Mouse (Mus musculus) midbrain, embryonic 10.5 days (tissue): Measurements from ENCODE around the gene Gcnt2. TPM values are rescaled to one million over a fixed set of nuclear protein-coding genes. Genes with fewer than 3 reads are reported as not detected.
A peak's percentile ranks its signal among the peaks of the same experiment; 100 is the strongest.

Experiments
- DNase-seq: peaks from one replicate; pipeline ENCODE4 v3.0.0-alpha.2; 2017; ENCODE audit warnings: low spot score
- H3K27ac ChIP-seq: fragments of 300-500 bp; sonication (generic); replicated peaks from 2 replicates; pipeline ENCODE4 v1.5.1; 2016; ENCODE audit warnings: mild to moderate bottlenecking
- H3K27me3 ChIP-seq: fragments of 300-500 bp; sonication (generic); 2 replicates; pipeline ENCODE4 v1.6.1; 2016; ENCODE audit warnings: low read depth, mild to moderate bottlenecking; ENCODE audit not compliant: poor library complexity, severe bottlenecking
- H3K36me3 ChIP-seq: fragments of 300-500 bp; sonication (generic); 2 replicates; pipeline ENCODE4 v1.6.1; 2016; ENCODE audit warnings: mild to moderate bottlenecking, moderate library complexity
- H3K4me1 ChIP-seq: fragments of 300-500 bp; sonication (generic); 2 replicates; pipeline ENCODE4 v1.6.1; 2016
- H3K4me3 ChIP-seq: fragments of 300-500 bp; sonication (generic); 2 replicates; pipeline ENCODE4 v1.5.1; 2016; ENCODE audit warnings: mild to moderate bottlenecking, moderate library complexity
- H3K9me3 ChIP-seq: fragments of 300-500 bp; sonication (generic); replicated peaks from 2 replicates; pipeline ENCODE4 v1.6.1; 2016; ENCODE audit warnings: mild to moderate bottlenecking
- WGBS: fragments of 180-500 bp; shearing (Covaris S2); methylation state at CpG from one replicate; pipeline ENCODE4 v1.1.7; 2016; 5-methylcytosine and 5-hydroxymethylcytosine counted together
- polyA plus RNA-seq: library from polyadenylated mRNA; unstranded; fragments of >200 nt; fragmentation: Nextera tagmentation; extraction: Ambion mirVana; gene quantifications from 2 replicates; pipeline ENCODE4 v1.2.1, GENCODE M21; 2016

Gcnt2 gene
- polyA plus RNA-seq, 1 experiment from 2014 or later = 2.7 TPM

DNA sequence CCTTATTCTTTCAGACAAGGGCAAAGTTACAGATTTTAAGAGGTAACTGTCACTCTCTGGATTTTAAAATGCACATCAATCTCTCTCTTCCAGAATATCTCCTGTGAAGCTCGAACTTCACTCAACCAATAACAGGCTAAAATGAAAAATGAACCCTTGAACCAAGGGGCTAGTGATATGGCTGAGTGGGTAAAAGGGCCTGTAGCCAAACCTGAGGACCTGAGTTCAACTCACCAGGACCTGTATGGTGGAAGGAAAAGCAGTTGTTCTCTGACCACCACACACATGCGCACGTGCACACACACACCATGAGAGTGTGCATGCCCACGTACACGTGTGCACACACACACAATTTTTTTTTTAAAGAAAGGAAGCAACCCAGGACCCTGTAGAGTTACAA, 6.8 kb upstream of the Gcnt2 start:
- H3K4me1 ChIP-seq = peaks cover 12% of the 10 kb centered on the region

DNA sequence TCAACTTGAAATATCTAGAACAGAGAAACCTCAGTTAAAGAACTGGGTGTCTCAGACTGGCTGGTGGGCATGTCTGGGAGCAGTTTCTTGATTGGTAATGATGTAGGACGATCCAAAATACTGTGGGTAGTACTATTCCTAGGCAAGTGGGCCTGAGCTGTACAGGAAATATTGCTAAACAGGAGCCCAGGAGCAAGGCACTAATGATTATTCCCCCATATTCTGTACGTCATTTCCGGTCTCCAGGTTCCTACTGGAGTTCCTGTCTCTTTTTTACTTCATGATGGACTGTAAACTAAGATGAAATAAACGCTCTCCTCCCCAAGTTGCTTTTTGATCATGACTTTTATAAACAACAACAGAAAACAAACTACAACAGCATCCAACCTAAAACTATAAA, 5.7 kb upstream of the Gcnt2 start:
- no peak for DNase-seq
- peaks cover 12% of the 10 kb centered on the region for H3K4me1 ChIP-seq
- no peak overlapping the region for H3K27ac ChIP-seq
- H3K36me3 ChIP-seq = no peaks in the 10 kb centered on the region
- peak overlapping the region; percentile 53 for H3K4me3 ChIP-seq
- WGBS = 89% methylated on average over 4 of the region's 4 CpGs
- 0 out of 2 replicates have a peak, but pooled peaks cover 10% of the 10 kb centered on the region for H3K27me3 ChIP-seq
- no peaks in the 10 kb centered on the region for H3K9me3 ChIP-seq

More for the DNA sequence above, 6.8 kb upstream of the Gcnt2 start:
- Histone ChIP-seq H3K9me3 (no peaks in the 10 kb centered on the region), H3K4me3 (no peak overlapping the region), H3K36me3 (no peaks in the 10 kb centered on the region), H3K27me3 (0 out of 2 replicates have a peak, but pooled peaks cover 10% of the 10 kb centered on the region), H3K27ac (no peak overlapping the region)
- no peak for DNase-seq
- 89% methylated on average over 5 of the region's 5 CpGs for WGBS

DNA sequence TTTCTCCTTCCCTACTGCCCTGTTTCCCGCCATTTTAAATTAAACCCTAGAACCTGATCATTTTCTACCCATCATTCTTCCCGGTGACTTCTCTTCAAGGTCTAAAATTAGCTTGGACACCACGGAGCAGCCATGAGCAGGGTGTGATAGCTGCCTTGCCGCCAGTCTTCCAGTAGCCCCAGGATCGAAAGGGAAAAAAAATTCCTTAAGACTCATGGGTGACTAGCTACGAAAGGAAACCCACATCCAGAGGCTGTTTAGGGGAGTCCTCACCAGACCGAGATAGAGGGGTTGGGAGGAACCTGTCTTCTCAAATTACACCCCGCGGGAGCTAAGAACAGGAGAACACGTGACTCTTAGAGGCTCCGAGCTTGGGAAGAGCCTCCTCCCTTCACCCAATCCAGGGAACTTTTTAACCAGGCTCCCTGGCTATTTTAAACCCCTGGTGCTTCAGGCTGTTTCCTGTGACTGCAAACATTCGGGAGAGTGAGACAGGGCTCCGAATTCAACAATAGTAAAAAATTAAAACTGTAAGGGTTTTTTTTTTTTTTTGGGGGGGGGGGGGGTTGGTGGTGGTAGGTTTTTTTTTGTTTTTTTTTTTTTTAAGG, 5.0 kb upstream of the Gcnt2 start:
- H3K27ac ChIP-seq = peak overlapping the region; percentile 77
- H3K4me1 ChIP-seq = peaks cover 12% of the 10 kb centered on the region
- 0 out of 2 replicates have a peak, but pooled peaks cover 10% of the 10 kb centered on the region for H3K27me3 ChIP-seq
- peak; percentile 52 for DNase-seq
- WGBS = 3% methylated on average over 13 of the region's 13 CpGs
- no peaks in the 10 kb centered on the region for H3K36me3 ChIP-seq
- peak overlapping the region; percentile 53 for H3K4me3 ChIP-seq
- no peaks in the 10 kb centered on the region for H3K9me3 ChIP-seq

DNA sequence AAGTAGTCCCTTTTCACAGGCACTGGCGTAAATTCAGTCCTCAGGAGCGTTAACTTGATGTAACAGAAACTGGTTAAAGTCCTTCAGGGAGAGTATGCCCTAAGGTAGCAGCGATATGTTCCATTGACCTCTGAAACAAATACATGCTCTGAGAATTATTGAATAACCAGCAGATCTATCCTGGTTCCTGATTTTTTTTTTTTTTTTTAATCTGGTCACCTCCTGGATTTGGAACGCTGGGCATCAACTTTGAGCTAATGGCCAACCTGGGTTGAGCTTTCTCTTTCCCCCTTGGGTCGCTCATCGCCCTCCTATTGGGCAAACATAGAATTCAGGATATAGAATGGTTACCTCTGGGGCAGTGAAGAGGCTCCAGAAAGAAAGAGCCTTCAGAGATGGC, 4.3 kb upstream of the Gcnt2 start:
- Histone ChIP-seq H3K4me1 (peaks cover 12% of the 10 kb centered on the region), H3K9me3 (no peaks in the 10 kb centered on the region), H3K27ac (no peak overlapping the region), H3K36me3 (no peaks in the 10 kb centered on the region), H3K27me3 (0 out of 2 replicates have a peak, but pooled peaks cover 10% of the 10 kb centered on the region), H3K4me3 (no peak overlapping the region)
- WGBS = 76% methylated on average over 6 of the region's 6 CpGs
- DNase-seq = no peak

GRCm38 (mm10) chr13:40856786-40857185, 2.8 kb upstream of the Gcnt2 start:
- Histone ChIP-seq H3K27me3 (0 out of 2 replicates have a peak, but pooled peaks cover 10% of the 10 kb centered on the region), H3K4me1 (peaks cover 8% of the 10 kb centered on the region), H3K4me3 (no peak overlapping the region), H3K9me3 (no peaks in the 10 kb centered on the region), H3K27ac (no peak overlapping the region), H3K36me3 (no peaks in the 10 kb centered on the region)
- DNase-seq = no peak
- WGBS = 90% methylated on average over 8 of the region's 8 CpGs

DNA sequence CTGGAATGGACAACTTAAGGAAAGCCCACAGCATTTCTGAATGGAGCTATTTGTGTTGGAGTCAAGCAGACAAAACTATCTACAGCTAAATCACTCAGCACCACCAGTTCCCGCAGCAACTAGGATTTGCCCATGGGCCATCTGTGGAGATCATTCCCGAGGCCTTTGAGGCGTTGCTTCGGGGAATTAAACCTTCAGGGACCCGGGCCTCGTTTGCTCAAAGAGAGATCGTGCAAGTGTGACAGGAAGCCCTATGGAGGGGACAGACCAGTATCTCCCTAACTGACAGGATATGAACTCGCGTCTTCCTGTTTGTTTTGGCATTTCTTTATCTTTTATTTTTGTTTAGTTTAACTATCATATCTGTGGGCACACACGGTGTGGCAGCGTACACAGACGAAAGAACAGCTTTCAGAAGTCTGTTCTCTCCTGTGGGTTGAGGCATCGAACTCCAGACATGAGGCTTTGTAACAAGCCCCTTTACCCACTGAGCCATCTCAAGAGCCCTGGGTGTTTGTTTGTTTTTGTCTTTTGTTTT, 2.2 kb upstream of the Gcnt2 start:
- peaks cover 8% of the 10 kb centered on the region for H3K4me1 ChIP-seq
- WGBS = 71% methylated on average over 13 of the region's 13 CpGs
- H3K27ac ChIP-seq = no peak overlapping the region
- DNase-seq = no peak
- H3K36me3 ChIP-seq = no peaks in the 10 kb centered on the region
- no peak overlapping the region for H3K4me3 ChIP-seq
- 0 out of 2 replicates have a peak, but pooled peaks cover 10% of the 10 kb centered on the region for H3K27me3 ChIP-seq
- H3K9me3 ChIP-seq = no peaks in the 10 kb centered on the region

GRCm38 (mm10) chr13:40859225-40859624, 329 bp upstream of the Gcnt2 start:
- no peaks in the 10 kb centered on the region for H3K36me3 ChIP-seq
- DNase-seq = no peak
- WGBS = 91% methylated on average over 8 of the region's 8 CpGs
- no peak overlapping the region for H3K4me3 ChIP-seq
- H3K9me3 ChIP-seq = no peaks in the 10 kb centered on the region
- H3K27me3 ChIP-seq = 0 out of 2 replicates have a peak, but pooled peaks cover under 1% of the 10 kb centered on the region
- peaks cover 6% of the 10 kb centered on the region for H3K4me1 ChIP-seq
- H3K27ac ChIP-seq = no peak overlapping the region

DNA sequence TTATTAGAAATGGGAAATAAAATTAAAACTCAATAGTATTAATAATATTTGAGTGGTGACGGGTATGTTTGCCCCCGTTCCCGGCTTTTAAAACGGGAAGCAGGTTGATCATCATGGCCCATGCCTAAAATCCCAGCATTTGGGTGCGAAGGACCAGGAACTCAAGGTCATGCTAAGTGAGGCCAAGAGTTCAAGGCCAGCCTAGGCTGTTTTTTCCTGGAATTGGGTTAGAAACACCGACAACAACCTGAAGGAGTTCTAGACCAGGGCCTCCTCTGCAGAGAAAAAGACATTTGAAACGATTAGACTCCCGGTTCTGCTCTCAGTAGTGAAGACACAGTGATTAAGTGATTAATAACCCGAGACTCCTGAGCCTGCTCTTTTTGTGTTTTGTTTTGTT, 3.5 kb downstream of the Gcnt2 start:
- Histone ChIP-seq H3K9me3 (no peaks in the 10 kb centered on the region), H3K36me3 (no peaks in the 10 kb centered on the region), H3K4me3 (no peak overlapping the region), H3K27ac (no peak overlapping the region), H3K4me1 (no peaks in the 10 kb centered on the region), H3K27me3 (no peaks in the 10 kb centered on the region)
- WGBS = 93% methylated on average over 9 of the region's 9 CpGs
- no peak for DNase-seq

DNA sequence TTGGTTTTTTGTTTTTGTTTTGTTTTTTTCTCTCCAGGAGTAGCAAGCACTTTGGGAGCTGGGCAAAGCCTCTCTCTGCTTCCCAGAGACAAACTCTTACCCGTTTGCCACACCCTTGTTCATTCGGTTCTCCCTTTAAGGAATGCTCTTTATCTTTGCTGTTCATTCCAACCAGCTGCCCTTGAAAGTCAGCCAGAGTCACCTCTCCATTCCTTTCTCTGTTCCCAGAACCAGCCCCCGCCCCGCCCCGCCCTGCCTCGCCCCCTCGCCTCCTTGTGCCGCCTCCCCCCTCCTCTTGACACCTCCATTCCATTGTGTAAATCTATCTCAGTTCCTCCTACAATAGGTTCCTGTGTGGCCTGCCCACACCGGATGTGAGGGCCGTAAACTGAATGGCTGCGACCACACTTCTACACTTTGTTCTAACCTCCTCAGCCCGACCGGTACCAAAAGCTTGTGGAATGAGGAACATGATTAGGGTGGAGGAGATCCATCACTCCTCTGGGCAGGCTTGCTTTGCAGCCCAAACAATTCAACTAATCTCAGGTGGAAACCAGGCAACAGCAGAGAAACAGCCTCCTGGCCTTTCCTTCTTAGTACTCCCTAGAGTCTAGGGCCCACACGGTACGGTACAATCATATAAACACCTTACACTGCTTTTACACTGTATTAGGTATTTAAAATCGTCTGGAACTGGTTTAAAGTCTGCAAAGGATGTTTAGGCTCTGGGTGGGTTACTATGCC, 9.5 kb downstream of the Gcnt2 start:
- 43% methylated on average over 16 of the region's 16 CpGs for WGBS
- Histone ChIP-seq H3K4me3 (no peak overlapping the region), H3K27ac (0 out of 2 replicates have a peak overlapping the region, but pooled peaks have one; percentile 14), H3K27me3 (no peaks in the 10 kb centered on the region), H3K4me1 (peaks cover 12% of the 10 kb centered on the region), H3K36me3 (no peaks in the 10 kb centered on the region), H3K9me3 (no peaks in the 10 kb centered on the region)
- no peak for DNase-seq

DNA sequence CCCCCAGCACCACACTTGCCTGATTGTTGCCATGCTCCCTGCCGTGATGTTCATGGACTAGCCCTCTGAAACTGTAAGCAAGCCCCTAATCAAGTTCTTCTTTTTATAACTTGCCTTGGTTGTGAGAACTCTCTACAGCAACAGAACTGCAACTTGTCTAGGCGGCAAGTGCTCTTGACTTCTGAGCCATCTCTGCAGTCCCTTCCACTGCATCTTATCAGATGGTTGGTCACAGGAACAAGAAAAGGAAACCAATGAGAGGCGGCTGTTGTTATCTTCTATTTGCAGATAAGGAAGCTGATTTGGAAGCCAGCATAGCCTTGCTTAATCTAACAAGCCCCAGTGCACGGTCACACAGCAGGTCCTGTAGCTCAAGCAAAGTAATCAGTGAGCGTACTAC, 14.5 kb downstream of the Gcnt2 start:
- H3K9me3 ChIP-seq = no peaks in the 10 kb centered on the region
- DNase-seq = no peak
- H3K36me3 ChIP-seq = no peaks in the 10 kb centered on the region
- no peak overlapping the region for H3K4me3 ChIP-seq
- H3K27ac ChIP-seq = no peak overlapping the region
- 84% methylated on average over 5 of the region's 5 CpGs for WGBS
- H3K27me3 ChIP-seq = no peaks in the 10 kb centered on the region
- peaks cover 7% of the 10 kb centered on the region for H3K4me1 ChIP-seq

DNA sequence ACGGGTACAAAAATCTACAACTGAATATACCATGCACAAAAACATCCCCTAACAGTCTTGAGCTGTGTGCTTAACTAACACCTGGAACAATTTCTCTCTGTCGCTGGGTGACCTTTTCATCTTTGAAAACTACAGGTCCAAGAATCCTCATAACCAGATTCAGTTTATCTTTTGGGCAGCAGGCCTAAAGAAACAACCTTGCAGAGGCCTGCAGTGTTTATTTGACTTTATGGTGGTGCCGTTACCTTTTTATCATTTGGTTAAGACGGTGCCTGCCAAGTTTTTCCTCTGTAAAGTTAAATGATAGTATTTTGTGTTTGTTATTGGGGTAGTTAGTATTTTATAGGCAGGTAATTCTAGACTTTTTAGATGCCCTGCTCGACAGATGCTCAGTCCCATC, 15.9 kb downstream of the Gcnt2 start:
- H3K4me3 ChIP-seq = no peak overlapping the region
- H3K4me1 ChIP-seq = peaks cover 5% of the 10 kb centered on the region; the same call in 1 of the 2 replicates
- no peak overlapping the region for H3K27ac ChIP-seq
- no peaks in the 10 kb centered on the region for H3K27me3 ChIP-seq
- H3K36me3 ChIP-seq = no peaks in the 10 kb centered on the region
- no peaks in the 10 kb centered on the region for H3K9me3 ChIP-seq
- WGBS = 85% methylated on average over 5 of the region's 5 CpGs
- DNase-seq = no peak

DNA sequence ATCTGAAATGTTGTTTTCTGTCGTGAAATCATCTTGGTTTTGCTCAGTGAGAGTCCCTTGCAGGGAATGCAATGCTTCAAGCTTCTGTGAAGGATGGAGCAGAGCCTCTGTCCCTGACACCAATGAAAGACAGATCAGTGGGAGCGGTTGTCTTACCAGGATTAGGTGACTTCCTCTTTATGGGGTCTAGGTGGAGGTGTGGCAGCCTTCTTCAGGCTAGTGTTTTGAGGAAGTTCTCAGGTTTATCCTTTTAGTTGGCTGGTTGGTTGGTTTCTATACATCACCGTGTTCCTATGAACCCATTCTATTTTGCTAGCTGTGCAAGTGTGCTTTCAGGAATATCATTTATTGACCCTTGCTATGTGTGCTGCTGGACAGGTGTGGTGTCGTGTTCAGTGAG, 18.0 kb downstream of the Gcnt2 start:
- no peaks in the 10 kb centered on the region for H3K27me3 ChIP-seq
- WGBS = 85% methylated on average over 4 of the region's 4 CpGs

DNA sequence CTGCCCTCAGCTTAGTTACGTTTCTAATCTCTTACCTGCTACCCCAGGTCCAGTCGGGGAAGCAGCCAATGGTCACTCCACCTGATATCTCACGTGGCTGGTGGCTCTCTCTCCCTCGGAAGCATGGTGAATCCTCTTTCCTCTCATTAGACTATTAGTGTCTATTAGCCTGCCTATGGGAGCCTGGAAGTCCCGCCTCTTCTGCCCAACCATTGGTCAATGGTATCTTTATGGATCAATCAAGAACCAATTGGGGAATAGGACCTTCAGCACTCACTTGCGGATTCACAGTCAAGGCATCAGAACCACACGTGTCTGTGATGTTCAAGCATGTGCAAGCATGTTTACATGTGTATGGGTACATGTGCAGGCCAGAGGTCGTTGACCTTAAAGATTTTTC, 21.0 kb downstream of the Gcnt2 start:
- WGBS = 81% methylated on average over 8 of the region's 8 CpGs
- H3K9me3 ChIP-seq = no peaks in the 10 kb centered on the region
- no peaks in the 10 kb centered on the region for H3K4me1 ChIP-seq
- H3K27me3 ChIP-seq = peaks cover 7% of the 10 kb centered on the region
- H3K36me3 ChIP-seq = no peaks in the 10 kb centered on the region
- DNase-seq = no peak
- H3K4me3 ChIP-seq = no peak overlapping the region
- H3K27ac ChIP-seq = no peak overlapping the region

More for the DNA sequence above, 18.0 kb downstream of the Gcnt2 start:
- Histone ChIP-seq H3K9me3 (no peaks in the 10 kb centered on the region), H3K4me1 (no peaks in the 10 kb centered on the region), H3K36me3 (no peaks in the 10 kb centered on the region), H3K27ac (no peak overlapping the region), H3K4me3 (no peak overlapping the region)
- no peak for DNase-seq
